Mouse (Mus musculus) C2C12 (cell line): ENCODE results near the gene Tnfaip2.

Experiments used
- CTCF ChIP-seq: IDR thresholded peaks from one replicate; pipeline ENCODE4 v1.5.1; 2011; ENCODE audit not compliant: control insufficient read depth, insufficient read depth, insufficient read length
- USF1 ChIP-seq: IDR thresholded peaks from one replicate; pipeline ENCODE4 v1.6.1; 2011; ENCODE audit warnings: low read depth, mild to moderate bottlenecking, control low read depth, moderate library complexity

GRCm38 (mm10) chr12:111472886-111473285 lies 30.6 kb downstream of the Tnfaip2 start:
- TF ChIP-seq CTCF (no peak), USF1 (no peak)
